Mouse (Mus musculus): ENCODE measurements around the gene Slc22a13. TPM values are rescaled to one million over a fixed set of nuclear protein-coding genes. Genes with fewer than 3 reads are reported as not detected.

Slc22a13 gene
- polyA plus RNA-seq, 1 experiment = not detected

GRCm38 (mm10) chr9:119203617-119204016 lies 5.3 kb downstream of the Slc22a13 start:
- peaks cover 6% of the 10 kb centered on the region for H3K27me3 ChIP-seq (ENCODE audit: control insufficient read depth, insufficient read depth, insufficient read length)
- TF ChIP-seq USF1 (IDR thresholded peaks at IDR 0.05; ENCODE audit: low read depth) = no peak
- TF ChIP-seq E2F4 (IDR thresholded peaks at IDR 0.05; ENCODE audit: insufficient read depth) = no peak
- TF ChIP-seq REST (IDR thresholded peaks at IDR 0.05; ENCODE audit: insufficient read depth, insufficient read length) = no peak
- TF ChIP-seq POLR2A (IDR thresholded peaks at IDR 0.05; ENCODE audit: insufficient read length, low read depth) = no peak
- TF ChIP-seq MYOG (IDR thresholded peaks at IDR 0.05; ENCODE audit: control insufficient read depth in 1 of 3, insufficient read depth in 1 of 3, insufficient read length in 2 of 3, low read depth in 2 of 3) = no peak
- TF ChIP-seq POLR2AphosphoS2 (IDR thresholded peaks at IDR 0.05; ENCODE audit: insufficient read length, low read depth) = no peak
- no peak for TF ChIP-seq MAX (IDR thresholded peaks at IDR 0.05; ENCODE audit: low read depth)
- TF ChIP-seq CEBPB (IDR thresholded peaks at IDR 0.05; ENCODE audit: insufficient read depth, poor library complexity, severe bottlenecking) = no peak
- no peak overlapping the region for H3K4me2 ChIP-seq (ENCODE audit: low read depth)
- no peak overlapping the region for H3ac ChIP-seq (ENCODE audit: control insufficient read depth, insufficient read length)
- no peaks in the 10 kb centered on the region for H3K79me2 ChIP-seq (ENCODE audit: control insufficient read depth, insufficient read depth)
- no peaks in the 10 kb centered on the region for H3K36me3 ChIP-seq (ENCODE audit: control insufficient read depth, insufficient read depth)
- H3K4me3 ChIP-seq = no peak overlapping the region

GRCm38 (mm10) chr9:119201653-119202052 lies 7.2 kb downstream of the Slc22a13 start:
- H3K4me2 ChIP-seq (ENCODE audit: low read depth) = no peak overlapping the region
- peaks cover 9% of the 10 kb centered on the region for H3K27me3 ChIP-seq (ENCODE audit: control insufficient read depth, insufficient read depth, insufficient read length)
- no peaks in the 10 kb centered on the region for H3K79me2 ChIP-seq (ENCODE audit: control insufficient read depth, insufficient read depth)
- no peak overlapping the region for H3K4me3 ChIP-seq
- no peaks in the 10 kb centered on the region for H3K36me3 ChIP-seq (ENCODE audit: control insufficient read depth, insufficient read depth)
- H3ac ChIP-seq (ENCODE audit: control insufficient read depth, insufficient read length) = no peak overlapping the region
- TF ChIP-seq POLR2AphosphoS2 (IDR thresholded peaks at IDR 0.05; ENCODE audit: insufficient read length, low read depth) (no peak), TCF3 (IDR thresholded peaks at IDR 0.05; ENCODE audit: insufficient read length, low read depth) (no peak), E2F4 (IDR thresholded peaks at IDR 0.05; ENCODE audit: insufficient read depth) (no peak), MYOG (IDR thresholded peaks at IDR 0.05; ENCODE audit: control insufficient read depth in 1 of 3, insufficient read depth in 1 of 3, insufficient read length in 2 of 3, low read depth in 2 of 3) (no peak), POLR2A (IDR thresholded peaks at IDR 0.05; ENCODE audit: insufficient read length, low read depth) (no peak), MYOD1 (IDR thresholded peaks at IDR 0.05; ENCODE audit: control insufficient read depth in 1 of 3, insufficient read length in 2 of 3, low read depth in 2 of 3) (no peak), REST (IDR thresholded peaks at IDR 0.05; ENCODE audit: insufficient read depth, insufficient read length) (no peak), CEBPB (IDR thresholded peaks at IDR 0.05; ENCODE audit: insufficient read depth, poor library complexity, severe bottlenecking) (no peak), MAX (IDR thresholded peaks at IDR 0.05; ENCODE audit: low read depth) (no peak), USF1 (IDR thresholded peaks at IDR 0.05; ENCODE audit: low read depth) (no peak), SRF (IDR thresholded peaks at IDR 0.05; ENCODE audit: control insufficient read depth, insufficient read length, low read depth) (no peak)

GRCm38 (mm10) chr9:119199151-119199861 lies 9.6 kb downstream of the Slc22a13 start:
- no peak for TF ChIP-seq TCF12 (IDR thresholded peaks at IDR 0.05; ENCODE audit: insufficient read depth, poor library complexity, severe bottlenecking)
- TF ChIP-seq USF1 (IDR thresholded peaks at IDR 0.05; ENCODE audit: low read depth) = no peak
- TF ChIP-seq POLR2AphosphoS2 (IDR thresholded peaks at IDR 0.05; ENCODE audit: insufficient read length, low read depth) = no peak
- TF ChIP-seq POLR2A (IDR thresholded peaks at IDR 0.05; ENCODE audit: insufficient read length, low read depth) = no peak
- TF ChIP-seq MAX (IDR thresholded peaks at IDR 0.05; ENCODE audit: low read depth) = no peak
- no peak for TF ChIP-seq MYOG (IDR thresholded peaks at IDR 0.05; ENCODE audit: control insufficient read depth in 1 of 3, insufficient read depth in 1 of 3, insufficient read length in 2 of 3, low read depth in 2 of 3)
- no peak for TF ChIP-seq E2F4 (IDR thresholded peaks at IDR 0.05; ENCODE audit: insufficient read depth)
- TF ChIP-seq TCF3 (IDR thresholded peaks at IDR 0.05; ENCODE audit: insufficient read length, low read depth) = no peak
- TF ChIP-seq CEBPB (IDR thresholded peaks at IDR 0.05; ENCODE audit: insufficient read depth, poor library complexity, severe bottlenecking) = no peak
- no peak for TF ChIP-seq MYOD1 (IDR thresholded peaks at IDR 0.05; ENCODE audit: control insufficient read depth in 1 of 3, insufficient read length in 2 of 3, low read depth in 2 of 3)
- TF ChIP-seq SRF (IDR thresholded peaks at IDR 0.05; ENCODE audit: control insufficient read depth, insufficient read length, low read depth) = no peak
- no peak for TF ChIP-seq REST (IDR thresholded peaks at IDR 0.05; ENCODE audit: insufficient read depth, insufficient read length)
- H3K4me3 ChIP-seq = no peak overlapping the region
- H3ac ChIP-seq (ENCODE audit: control insufficient read depth, insufficient read length) = no peak overlapping the region

GRCm38 (mm10) chr9:119192202-119192990 lies 16.5 kb downstream of the Slc22a13 start:
- Histone ChIP-seq H3K36me3 (ENCODE audit: control insufficient read depth, insufficient read depth) (no peaks in the 10 kb centered on the region), H3K4me3 (no peak overlapping the region), H3K27me3 (ENCODE audit: control insufficient read depth, insufficient read depth, insufficient read length) (no peaks in the 10 kb centered on the region), H3K4me2 (ENCODE audit: low read depth) (no peak overlapping the region), H3K79me2 (ENCODE audit: control insufficient read depth, insufficient read depth) (no peaks in the 10 kb centered on the region), H3ac (ENCODE audit: control insufficient read depth, insufficient read length) (no peak overlapping the region)
- TF ChIP-seq POLR2AphosphoS2 (IDR thresholded peaks at IDR 0.05; ENCODE audit: insufficient read length, low read depth) = no peak
- TF ChIP-seq E2F4 (IDR thresholded peaks at IDR 0.05; ENCODE audit: insufficient read depth) = no peak
- no peak for TF ChIP-seq MYOG (IDR thresholded peaks at IDR 0.05; ENCODE audit: control insufficient read depth in 1 of 3, insufficient read depth in 1 of 3, insufficient read length in 2 of 3, low read depth in 2 of 3)
- TF ChIP-seq MAX (IDR thresholded peaks at IDR 0.05; ENCODE audit: low read depth) = no peak
- TF ChIP-seq TCF3 (IDR thresholded peaks at IDR 0.05; ENCODE audit: insufficient read length, low read depth) = no peak

More at GRCm38 (mm10) chr9:119199151-119199861, 9.6 kb downstream of the Slc22a13 start:
- Histone ChIP-seq H3K27me3 (ENCODE audit: control insufficient read depth, insufficient read depth, insufficient read length) (peaks cover 9% of the 10 kb centered on the region), H3K4me2 (ENCODE audit: low read depth) (no peak overlapping the region), H3K36me3 (ENCODE audit: control insufficient read depth, insufficient read depth) (no peaks in the 10 kb centered on the region), H3K79me2 (ENCODE audit: control insufficient read depth, insufficient read depth) (no peaks in the 10 kb centered on the region)

Measured in myocyte (in vitro differentiated cells).